Mouse (Mus musculus) mouse trophoblast stem cell (cell line): ENCODE data around the gene Jmjd7.

Experiments
- in situ Hi-C, 2 experiments: fragments of 300-500 bp; cut with MseI, MboI; formaldehyde crosslinking; loops; 2 replicates in 1 of 2; 3 replicates in 1 of 2; pipeline ENCODE4 v1.15.1; 2025

Jmjd7 gene

DNA sequence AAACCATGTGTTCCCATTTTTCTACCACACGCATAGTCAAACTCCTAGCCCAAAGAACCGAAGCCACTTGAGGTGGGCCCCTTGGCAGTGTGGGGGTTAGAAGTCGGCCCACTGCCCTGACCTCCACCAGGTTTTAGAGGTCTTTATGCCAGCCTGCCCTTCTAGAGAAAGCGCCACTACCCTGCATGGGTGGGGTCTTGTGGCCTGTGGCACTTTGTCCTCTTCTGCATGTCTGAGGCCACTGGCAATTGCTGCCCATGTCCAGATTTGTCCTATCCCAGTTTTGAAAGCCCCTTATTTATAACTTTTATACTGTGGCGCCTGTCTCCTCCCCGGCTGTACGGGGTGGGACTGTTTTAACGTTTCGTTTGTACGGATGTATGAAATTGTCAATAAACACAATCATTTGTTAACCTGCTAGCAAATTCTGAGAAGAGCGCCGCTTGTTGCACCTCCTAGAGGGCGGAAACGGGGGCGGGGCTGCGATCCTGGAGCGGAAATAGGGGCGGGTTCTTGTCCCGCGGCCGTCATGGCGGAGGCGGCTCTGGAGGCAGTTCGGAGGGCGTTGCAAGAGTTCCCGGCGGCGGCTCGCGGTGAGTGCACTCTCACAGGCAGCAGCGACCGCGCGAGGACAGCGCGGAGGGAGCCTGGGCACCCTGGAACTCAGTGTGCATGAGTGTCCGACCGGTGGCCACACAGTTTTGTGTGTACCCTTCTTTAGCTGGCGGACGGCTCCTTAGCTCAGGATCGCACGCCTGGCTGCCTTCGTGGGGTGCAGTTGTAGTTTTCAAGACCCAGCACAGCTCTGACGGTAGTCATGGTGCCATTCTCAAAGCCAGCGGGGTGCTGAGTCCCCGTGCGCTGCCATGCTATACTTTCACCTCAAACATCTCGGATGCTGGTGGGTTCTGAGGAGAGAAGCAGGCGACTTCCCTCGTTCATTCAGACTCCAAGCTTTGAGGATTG lies at the start of gene Jmjd7, which contains the start of gene Gm28042:
Gene Jmjd7, plus strand, starts transcription at position 500 of the 966 bp plus-strand sequence.
Gene Gm28042, plus strand, starts transcription at position 510 of the 966 bp plus-strand sequence.
- in situ Hi-C loops: no loop called here

DNA sequence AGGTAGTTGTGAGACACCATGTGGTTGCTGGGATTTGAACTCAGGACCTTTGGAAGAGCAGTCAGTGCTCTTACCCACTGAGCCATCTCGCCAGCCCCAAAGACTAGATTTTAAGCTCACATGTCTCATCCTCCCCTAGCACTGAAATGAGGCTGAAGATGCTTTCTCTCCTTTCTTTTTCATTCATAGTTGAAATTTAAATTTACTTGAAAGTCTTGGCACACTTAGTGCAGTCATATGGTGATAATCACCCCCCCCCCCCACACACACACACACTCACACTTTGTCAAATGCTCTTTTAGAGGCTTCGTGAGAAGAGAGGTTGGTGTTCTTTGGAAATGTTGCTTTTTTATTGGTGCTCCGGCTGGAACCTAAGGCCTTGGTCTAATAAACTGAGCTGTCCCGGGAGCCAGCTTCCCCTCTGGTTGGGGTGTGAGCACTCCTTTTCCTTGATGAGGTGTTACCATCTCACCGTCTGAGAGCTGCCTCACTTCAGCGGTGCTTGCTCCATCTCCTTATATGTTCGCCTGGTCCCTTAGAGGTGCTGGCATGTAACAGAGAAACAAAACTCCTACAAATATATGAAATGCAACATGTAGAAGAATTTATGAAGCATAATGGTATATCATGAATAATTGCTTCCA lies 46.8 kb upstream of the Jmjd7 start:
- in situ Hi-C loops: no loop called here

DNA sequence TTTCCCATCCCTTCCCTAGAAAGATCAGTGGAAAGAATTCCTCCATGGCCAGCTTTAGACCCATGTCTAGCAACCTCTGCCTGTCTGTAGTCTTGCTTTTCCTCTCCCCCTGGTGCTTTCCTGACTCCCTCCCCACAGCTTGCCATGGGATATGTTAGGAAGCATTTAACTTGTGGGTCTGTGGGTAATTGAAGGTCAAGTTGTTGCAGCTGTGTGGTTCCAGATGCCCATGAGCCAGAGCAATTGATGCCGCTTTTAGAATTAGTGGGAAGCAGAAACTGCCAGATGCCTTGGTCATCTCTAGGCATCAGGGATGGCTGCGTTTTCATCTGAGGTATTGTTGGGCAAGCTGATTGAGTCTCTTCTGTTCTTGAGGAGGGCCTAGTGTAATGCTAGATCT lies 45.7 kb upstream of the Jmjd7 start:
- in situ Hi-C loops: no loop called here

DNA sequence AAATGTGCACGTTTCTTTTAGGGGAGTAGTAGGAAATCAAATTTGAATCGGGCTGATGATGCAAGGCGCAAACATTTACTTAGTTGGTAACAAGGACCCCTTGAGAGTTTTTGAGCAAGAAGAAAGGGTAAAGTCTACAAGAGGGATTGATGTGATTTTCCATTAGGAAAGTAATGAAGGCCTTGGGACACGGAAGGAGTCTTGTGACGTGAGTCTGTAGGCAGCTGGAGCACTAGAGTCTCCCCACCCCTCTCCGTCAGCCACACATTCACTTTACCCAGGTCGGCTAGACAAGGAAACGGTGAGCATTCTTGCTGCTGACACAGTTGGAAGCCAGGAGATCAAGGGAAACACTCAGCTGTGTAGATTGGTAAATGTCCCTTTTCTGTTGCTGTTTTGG lies 41.4 kb upstream of the Jmjd7 start:
- in situ Hi-C loops: no loop called here

DNA sequence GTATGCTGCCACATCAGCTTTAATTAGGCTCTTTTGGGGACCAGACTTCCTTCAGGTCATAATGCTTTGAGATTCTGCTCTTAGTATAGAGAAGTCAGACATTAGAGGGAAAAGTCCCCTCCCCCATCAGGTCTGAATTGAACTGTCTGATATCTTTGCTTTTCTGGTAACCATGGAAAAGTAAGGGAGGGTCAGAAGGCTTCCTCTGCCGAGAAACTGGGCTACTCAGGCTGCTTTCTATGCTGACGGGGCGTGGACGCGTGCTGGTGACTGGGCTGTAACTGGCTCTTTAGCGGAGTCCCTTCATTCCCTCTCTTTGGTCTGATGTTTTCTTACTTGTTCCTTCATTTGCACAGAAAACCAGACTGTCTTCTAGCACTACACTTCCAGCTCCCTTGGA lies 40.9 kb upstream of the Jmjd7 start:
- in situ Hi-C loops: no loop called here

DNA sequence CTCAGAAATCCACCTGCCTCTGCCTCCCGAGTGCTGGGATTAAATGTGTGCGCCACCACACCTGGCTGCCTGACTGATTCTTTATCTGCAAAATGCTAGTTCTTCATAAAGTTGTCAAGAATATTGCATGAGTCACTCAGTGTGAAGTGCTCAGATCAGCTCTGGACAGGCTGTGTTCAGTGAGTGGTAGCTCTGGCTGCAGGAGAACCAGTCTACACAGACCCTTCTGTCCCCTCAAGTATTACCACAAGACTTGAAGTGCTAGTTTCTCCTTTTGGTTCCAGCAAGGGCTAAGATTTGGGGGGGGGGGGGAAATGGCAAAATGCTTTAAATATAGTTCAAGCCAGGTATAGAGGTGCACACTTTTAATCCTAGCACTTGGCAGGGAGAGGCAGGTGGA lies 39.8 kb upstream of the Jmjd7 start:
- in situ Hi-C loops: no loop called here

DNA sequence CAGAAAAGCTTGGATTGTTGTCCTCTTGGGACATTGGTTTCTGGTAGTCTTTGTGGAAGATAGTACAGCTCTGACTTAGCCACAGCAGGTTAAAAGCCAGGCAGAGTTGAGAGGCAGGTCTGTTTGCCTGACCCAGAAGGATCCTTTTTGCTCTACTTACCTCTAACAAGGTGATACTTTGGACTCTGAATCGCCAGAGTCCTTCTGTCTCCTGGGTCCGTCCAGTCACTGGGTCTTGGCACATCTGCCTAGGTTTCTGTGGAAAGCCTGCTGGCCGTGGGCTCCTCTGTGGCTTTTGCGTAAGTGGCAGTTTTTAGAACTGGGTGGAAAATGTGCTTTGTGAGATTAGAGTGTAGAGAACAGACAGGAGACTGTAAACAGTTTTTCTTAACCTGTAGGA lies 38.3 kb upstream of the Jmjd7 start:
- in situ Hi-C loops: no loop called here

DNA sequence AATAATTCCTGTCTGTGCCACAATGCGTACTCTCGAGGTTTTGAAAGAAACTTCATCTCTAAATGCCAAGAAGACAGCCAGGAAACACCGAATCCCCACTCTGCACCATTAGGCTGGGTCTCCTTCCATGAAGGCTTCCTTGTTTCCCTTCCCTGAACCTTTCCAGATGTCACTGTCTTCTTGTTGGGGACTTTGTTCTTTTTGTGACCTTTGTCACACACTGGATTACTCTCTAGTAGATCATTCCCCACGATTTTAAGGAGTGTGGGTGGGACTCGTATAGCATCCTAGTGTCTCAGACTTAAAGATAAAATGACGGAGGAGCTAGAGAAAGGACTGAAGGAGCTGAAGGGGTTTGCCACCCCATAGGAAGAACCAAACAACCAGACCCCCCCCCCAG lies 36.4 kb upstream of the Jmjd7 start:
- in situ Hi-C loops: no loop called here

DNA sequence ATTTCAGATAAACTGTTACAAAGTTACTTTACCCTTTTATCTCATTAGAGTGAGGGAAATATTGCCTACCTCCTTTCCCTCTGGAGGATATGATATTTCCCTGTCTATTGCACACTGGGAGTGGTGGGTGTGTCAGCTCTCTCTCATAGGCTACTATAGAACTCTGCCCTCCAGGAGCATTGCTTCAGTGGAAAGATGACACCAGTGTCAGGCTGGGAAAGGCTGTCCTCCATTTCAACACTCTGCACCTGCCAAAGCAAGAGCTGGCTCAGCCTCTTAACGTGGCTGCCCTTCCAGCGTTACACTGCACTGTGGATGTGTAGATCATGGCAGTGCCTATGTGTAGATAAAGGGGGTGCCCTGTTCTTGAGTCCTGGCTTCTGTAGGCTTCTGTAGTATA lies 34.9 kb upstream of the Jmjd7 start:
- in situ Hi-C loops: no loop called here

DNA sequence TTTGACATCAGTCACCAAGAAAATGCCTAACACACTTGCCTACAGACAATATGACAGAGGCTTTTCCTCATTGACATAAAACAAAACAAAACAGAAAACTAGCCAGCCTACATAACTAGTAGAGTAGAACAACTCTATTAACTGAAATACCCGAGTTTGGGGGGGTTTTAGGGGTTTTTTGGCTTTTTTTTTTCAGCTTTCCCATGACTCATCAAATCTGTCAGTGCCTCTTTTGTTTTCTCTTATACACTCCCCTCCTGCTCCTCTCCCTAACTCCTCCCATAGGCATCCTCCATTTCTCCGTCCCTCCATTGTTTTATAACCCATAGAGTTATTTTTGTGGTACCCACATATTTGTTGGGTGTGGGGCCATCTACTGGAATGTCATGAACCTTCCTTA lies 33.8 kb upstream of the Jmjd7 start:
- in situ Hi-C loops: no loop called here

DNA sequence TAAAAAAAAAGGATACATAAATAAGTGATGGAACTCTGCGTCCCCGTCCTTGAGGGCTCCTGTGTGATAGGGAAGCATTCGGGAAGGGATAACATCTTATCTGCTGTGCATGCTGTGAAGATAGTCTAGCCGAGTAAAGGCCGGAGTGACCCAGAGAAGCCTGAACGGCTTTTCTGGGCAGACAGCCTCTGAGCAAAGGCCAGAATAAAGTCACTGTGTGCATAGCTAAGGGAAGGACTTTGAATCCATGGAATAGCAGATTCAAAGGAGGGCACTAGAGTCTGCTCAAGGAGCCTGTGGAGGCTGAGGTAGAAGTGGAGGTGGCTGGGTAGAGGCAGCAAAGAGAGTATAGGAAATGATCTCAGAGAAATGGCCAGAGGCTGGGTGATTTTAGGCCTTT lies 32.4 kb upstream of the Jmjd7 start:
- in situ Hi-C loops: no loop called here

DNA sequence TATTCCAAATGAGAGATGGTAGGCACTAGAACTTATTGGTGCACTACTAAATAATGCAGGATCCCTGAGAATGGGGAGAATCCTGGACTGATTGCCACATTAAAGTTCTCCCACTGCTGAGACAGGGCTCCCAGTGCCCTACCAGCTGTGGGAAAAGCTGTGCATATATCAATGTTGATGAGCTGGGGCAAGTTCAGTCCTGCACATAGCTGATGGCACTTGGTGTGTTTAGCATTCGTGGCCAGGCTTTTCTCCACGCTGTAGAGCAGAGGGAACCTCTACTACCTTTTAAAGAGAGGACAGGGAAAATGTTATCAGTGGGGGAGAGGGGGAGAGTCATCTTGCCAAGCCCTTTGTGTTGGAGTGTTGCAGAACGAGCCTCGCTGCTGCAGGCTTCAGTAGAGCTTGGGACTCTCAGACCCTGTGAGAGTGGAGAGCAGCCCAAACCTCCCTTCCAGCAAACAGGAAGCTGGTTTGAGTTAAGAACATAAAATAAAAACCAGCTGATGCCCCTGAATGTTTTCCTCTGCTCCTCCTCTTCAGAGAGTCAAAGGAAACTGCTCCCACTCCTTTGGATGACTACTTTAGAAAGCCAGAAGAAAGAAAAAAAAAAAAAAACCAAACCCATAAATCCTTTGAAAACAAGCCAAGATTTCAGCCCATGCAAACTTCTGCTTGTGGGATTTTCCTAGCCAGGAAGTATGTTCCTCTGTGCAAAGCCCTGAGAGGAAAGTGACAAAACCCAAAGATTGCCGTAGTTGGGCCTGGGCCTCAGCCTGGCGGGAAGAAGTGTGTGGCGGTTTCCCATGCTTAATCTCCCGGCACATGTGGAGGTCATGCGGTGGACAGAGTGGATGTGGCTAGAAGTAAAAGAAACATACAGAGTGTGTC lies 31.6 kb upstream of the Jmjd7 start:
- in situ Hi-C loops: no loop called here

DNA sequence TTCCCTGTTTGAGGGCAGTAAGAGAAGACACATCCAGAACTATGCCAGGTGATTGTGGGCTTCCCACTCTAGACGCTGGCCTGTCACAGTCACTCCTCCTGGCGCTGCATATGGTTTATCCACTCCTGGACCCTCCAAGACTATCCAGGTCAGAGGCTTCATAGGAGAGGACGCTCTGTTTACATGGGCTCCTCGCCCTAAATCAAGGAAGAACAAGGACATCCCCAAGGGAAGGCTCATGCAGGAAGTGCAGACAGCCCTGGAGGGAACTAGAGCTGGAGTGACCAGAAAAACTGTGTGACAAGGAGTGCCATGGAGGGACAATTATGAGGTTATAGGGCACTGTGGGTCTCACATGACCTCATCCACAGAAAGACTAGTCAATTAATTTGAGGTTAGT lies 29.9 kb upstream of the Jmjd7 start:
- in situ Hi-C loops: no loop called here

DNA sequence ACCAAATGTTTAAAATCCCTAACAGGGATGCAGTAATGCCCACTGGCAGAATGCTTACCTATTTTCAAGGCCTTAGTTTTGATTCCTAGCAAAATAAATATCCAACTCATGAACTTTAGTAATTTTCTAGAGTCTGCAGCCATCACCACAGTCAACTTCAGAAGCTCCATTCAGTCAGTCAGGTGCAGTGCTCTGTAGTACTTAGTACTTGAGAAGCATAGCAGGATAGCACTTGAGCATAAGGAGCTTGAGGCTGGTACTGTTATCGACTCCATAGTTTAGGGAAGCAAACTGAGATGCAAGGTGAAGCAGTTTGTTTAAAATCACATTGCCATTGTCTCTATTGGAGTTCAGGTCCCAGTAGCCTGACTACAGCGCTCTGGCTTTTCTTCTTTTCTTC lies 27.6 kb upstream of the Jmjd7 start:
- in situ Hi-C loops: no loop called here

DNA sequence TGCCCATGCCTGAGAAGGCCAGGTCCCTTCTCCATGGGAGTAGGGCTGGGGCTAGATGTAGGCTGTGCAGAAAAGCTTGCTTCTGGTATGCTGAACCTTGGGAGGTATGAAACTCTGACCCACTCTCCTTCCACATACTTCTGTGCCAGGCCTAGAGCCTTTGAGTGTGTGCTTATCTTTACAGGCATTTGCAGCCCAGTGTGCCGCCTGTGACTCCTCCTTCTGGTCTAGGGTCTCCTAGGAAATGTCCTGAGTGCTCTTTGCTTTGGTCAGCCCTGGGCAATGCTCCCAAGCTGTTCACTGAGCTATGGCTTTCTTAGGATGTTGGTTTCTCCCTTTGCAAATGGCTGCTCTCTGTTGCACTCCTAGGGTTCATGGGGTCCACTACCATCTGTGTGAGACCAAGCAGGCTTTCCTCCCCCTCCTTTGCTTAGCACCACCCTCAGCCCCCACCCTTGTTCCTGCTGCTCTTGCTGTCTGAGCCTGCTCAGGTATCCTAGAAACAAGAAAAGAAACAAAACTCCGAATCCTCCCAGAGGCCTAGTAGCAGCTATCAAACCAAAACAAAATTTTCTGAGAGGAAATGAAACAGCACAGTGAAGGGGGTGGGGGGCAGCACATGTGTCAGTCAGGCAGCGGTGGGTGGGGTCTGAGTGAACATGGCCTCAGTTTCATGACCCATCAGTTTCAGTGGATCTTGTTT lies 26.2 kb upstream of the Jmjd7 start:
- in situ Hi-C loops: no loop called here

DNA sequence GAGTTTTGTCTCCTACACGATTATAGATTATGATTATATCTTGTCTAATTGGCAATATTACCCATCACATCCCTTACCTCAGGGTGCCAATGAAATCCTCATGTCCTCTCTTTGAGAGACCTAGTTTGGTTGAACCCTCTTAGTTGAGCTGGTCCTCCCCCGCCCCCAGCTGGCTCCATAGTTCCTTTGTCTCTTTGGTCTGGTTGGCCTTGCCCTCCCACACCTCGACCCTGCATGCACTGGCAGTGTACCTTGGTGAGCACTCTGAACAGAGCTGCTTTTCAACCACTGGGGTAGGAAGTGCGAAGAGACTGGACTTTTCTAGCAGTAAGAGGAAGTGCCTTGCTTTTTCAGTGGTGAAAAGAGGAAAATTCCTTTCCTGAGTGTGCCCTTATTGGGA lies 25.3 kb upstream of the Jmjd7 start:
- in situ Hi-C loops: no loop called here

DNA sequence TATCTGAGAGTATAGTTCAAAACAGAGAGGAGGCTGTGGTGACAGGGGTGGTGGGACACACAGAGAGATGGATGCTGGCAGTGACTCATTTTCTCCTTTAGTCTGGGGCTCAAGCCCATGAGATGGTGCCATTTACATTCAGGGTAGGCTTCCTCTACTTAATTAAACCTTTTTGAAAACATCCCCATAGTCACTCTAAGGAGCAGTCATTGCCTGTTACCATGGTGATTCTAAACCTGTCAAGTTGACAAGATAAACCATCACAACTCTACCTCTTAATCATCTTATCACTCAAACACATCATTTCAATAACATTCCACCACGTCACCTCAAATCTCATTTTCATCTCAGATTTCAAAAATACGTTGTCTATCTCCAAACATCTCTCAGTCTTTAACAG lies 23.3 kb upstream of the Jmjd7 start:
- in situ Hi-C loops: no loop called here

DNA sequence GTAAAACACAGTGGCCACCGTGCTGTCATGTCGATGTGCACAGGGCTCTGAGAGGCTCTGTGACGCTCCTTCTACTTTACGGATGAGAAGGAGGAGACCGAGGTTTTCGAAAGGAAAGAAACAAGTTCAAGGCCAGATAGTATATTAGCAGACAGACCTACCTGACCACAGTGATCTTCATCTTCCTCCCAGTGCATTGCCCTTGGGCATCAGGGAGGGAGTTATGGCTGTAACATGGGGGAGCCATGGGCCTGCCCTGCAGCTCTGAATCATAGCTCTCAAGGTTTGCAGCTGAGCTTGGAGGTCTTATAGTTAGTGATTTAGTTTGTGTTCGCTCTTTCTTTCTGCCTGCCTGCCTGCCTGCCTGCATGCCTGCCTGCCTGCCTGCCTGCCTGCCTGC lies 20.6 kb upstream of the Jmjd7 start:
- in situ Hi-C loops: no loop called here

DNA sequence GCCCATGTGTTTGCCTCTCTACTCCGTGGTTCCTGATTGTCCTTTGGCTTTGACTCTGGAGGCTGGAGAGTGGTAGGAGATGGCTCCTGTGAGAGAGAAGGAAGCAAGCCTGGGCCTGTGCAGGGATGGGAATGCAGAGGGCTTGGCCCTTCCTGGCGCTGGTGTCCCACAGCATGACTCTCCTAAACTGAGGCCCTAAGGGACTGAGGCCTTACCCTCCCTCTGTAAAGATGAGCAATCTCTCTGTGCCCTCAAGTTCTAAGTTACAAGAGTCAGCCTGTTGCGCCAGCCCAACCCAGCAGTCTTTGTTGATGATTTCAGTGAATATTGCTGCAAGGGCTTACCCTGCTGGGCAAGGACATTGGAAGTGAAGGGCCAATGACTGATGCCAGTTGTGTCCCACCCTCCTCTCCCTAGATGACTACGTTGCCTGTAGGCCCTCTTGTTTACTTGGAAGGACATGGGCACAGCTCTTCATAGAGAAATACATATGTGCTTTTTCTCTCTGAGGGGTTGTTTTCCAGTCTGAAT lies 19.5 kb upstream of the Jmjd7 start:
- in situ Hi-C loops: no loop called here

DNA sequence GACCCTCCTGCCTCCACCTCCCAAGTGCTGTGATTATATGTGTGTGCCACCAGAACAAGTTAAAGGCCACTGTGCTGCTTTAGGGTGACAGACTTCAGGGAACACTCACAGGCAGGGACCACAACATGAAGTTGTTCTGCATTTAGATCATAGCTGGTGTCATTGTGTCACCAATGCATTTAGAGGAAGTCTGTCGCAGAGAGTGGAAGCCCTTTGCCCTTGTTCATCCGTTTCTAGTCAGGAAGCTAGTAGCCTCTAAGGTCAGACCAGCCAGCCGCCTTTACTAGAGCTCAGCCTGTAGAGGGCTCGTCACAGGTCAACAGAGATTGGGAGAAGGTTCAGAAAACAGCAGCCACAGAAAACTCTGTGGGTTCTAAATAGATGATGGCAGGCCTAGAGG lies 18.6 kb upstream of the Jmjd7 start:
- in situ Hi-C loops: no loop called here
